8 mouse cellular contexts compared by ENCODE assay signal in the genomic region with DNA sequence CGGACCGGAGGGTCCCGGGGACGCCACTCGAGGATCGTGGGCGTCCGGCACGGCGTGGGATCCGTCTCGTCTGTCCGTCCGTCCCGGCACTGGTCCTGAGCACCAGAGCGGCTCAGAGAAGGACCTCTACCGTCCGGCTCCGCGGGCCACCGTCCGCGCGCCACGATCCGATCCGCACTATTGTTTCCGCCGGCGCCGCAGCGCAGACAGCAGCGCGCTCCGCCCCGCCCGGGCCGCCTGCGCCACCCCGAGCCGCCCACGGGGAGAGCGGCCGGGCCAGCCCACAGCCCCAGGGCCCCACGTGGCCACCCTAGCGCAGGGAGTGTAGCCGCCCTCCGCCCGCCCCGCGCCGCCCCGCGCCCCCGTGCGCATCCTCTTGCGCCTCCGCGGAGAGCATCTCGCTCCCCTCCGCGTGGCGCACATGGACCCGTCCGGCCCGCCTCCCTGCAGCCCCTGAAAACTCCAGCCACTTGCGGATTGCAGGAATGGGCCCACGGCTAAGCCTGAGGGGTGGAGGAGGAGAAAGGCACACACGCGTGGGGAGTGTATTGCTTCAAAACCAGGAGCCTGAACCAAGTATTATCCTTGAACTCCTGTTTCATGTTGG. TPM values are rescaled to one million over a fixed set of nuclear protein-coding genes. Genes with fewer than 3 reads are reported as not detected.
DNase-seq lines count a peak whose midpoint lies in the region; ATAC-seq and TF ChIP-seq lines count a peak whose summit lies in the region.

A gene (minus strand): TSS at position 231 of the 607 bp plus-strand sequence.

- peaks cover 3% of the 10 kb centered on the region for H3K27me3 ChIP-seq in Patski
- H3K27me3 ChIP-seq in hindbrain, embryonic 13.5 days: no peaks in the 10 kb centered on the region

- in situ Hi-C loops in Patski (cut with MboI; ENCODE audit: low pct_unique_long_range_greater_than_20kb): no loop called here

- TF ChIP-seq CTCF in Patski (IDR thresholded peaks at IDR 0.05): no peak

- H3K4me2 ChIP-seq in hindbrain, embryonic 13.5 days: peak within 1 kb of the TSS; percentile 64

- no peaks in the 10 kb centered on the region for H3K36me3 ChIP-seq in hindbrain, embryonic 13.5 days

- WGBS in hindbrain, embryonic 13.5 days: under 1% methylated on average over 65 of the region's 70 CpGs

- peaks cover 21% of the 10 kb centered on the region for H3K4me1 ChIP-seq in hindbrain, embryonic 13.5 days (replicated peaks)

- ATAC-seq in Patski: peak; percentile 93
- ATAC-seq in hindbrain, embryonic 13.5 days (ENCODE audit: low FRiP score): peak; percentile 97

- CTCF ChIA-PET in Patski (lab: Charles Lee): no interaction called here

- peak within 1 kb of the TSS; percentile 78 for H3K9ac ChIP-seq in hindbrain, embryonic 13.5 days

- no peak for DNase-seq in Patski (ENCODE audit: low read depth, low spot score)
- peak; percentile 22 for DNase-seq in cerebellum, adult 9-11 months
- peak; percentile 51 to 62 for DNase-seq in frontal cortex, postnatal 14 days (ENCODE audit: low spot score in 2 of 2)
- DNase-seq in left cerebral cortex, adult 11 months (ENCODE audit: low spot score): peak; percentile 55
- DNase-seq in lung, postnatal 36 days: peak; percentile 91
- DNase-seq in retina, embryonic 14.5 days (ENCODE audit: low spot score): peak; percentile 88
- peak; percentile 88 to 92 for DNase-seq in thymus, postnatal 36 days

- peak within 1 kb of the TSS; percentile 73 for H3K4me3 ChIP-seq in hindbrain, embryonic 13.5 days

- H3K9me3 ChIP-seq in hindbrain, embryonic 13.5 days: no peaks in the 10 kb centered on the region

- H3K27ac ChIP-seq in hindbrain, embryonic 13.5 days: peak within 1 kb of the TSS; percentile 85

- POLR2A ChIA-PET in Patski (lab: Charles Lee): no interaction called here

RNA-seq across cellular contexts. Expression of the gene that starts here (rescaled TPM):
- 0.72 TPM for polyA plus RNA-seq in Patski (2021)
- polyA plus RNA-seq in hindbrain, embryonic 13.5 days (2015; fragmentation: Nextera tagmentation; extraction: Ambion mirVana): 8.0 and 9.6 TPM in 2 replicates

Comparison
In these comparisons a context has a peak if more than half of its experiments do, and no peak if none do; other contexts are left out.
1. Peak in ATAC-seq in Patski; RNA of the gene not detected or under 1 TPM.